Mouse (Mus musculus) left cerebral cortex, adult 18-20 months (tissue): ENCODE results near the gene Gsap. TPM values are rescaled to one million over a fixed set of nuclear protein-coding genes. Genes with fewer than 3 reads are reported as not detected.
"Not testable (repeated sequence)": the region's sequence is repeated elsewhere in the genome, so short reads cannot be mapped to it uniquely, and the experiment has no call there.

Source experiments
- DNase-seq, 2 experiments: peaks; one replicate each; pipeline ENCODE4 v3.0.0; 2021 to 2022; ENCODE audit warnings: low spot score in 2 of 2, mixed read lengths in 1 of 2
- total RNA-seq, 2 experiments: library from RNA; stranded (reverse); gene quantifications; 2 replicates each; pipeline ENCODE4 v1.2.3; 2021

Gsap gene
- total RNA-seq, 2 experiments from 2014 or later: 4.4 to 5.1 TPM

DNA sequence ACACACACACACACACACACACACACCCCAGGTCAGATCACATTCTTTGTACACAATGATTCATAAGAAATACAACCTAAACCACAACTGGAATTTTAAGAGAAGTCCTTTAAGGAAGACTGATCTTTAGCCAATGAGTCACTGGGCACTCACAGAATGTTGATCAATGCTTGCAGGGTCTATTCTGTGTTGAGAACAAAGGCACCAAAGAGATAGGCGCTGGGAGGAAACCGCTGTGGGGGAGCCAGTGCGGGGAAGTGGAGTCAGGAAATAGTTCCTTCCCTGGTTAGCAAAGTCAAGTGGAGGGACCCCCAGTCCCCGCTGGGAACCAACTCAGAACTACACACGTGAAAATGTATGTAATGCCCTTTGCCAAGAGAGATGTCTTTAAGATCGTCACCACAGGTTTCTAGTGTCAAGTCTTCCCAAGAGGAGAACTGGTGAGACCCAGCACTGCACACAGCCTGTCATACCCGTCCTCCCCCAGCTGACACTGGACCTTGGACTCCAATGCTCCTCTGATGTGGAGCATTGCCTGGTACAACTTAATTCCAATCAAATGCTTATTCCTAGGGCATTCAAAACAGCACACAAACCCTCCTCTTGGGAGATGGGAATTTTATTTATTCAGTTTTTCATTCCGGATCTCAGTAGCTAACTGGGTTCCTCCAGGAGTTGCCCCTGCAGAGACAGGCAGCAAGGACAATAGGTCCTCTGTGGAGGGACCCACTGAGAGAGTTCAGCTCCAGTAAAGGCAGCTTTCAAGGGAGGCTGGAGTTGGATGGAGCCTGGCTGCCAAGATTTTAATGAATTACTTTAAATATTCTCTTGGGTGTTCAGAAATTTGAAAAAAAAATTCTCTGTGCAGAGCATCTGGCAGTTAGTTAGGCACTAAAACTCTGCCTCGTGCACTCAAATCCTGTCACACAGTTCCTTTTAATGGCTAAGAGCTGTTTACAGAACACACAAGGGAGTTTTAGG, 10.6 kb upstream of the Gsap start:
- DNase-seq: no peak

GRCm38 (mm10) chr5:21179496-21179895, 6.6 kb upstream of the Gsap start:
- no peak for DNase-seq

DNA sequence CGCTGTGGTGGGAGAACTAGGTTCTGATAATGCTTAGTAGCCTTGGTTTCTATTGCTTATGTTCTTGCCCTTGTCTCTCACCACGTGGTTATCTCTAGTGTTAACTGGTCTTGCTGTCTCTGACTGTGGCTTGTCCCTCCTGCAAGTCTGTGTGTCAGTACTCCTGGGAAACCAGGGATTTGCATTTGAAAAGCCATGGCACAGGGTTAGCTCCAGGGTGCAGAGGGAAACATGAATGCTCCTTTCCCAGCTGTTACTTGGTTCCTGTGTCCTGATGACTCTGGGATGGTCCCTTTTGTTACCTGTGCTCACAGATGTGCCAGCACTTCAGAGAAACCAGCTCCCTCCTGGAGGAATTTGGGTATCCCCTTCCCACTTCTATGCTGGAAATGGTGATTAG, 3.0 kb upstream of the Gsap start:
- not testable (repeated sequence) for DNase-seq

DNA sequence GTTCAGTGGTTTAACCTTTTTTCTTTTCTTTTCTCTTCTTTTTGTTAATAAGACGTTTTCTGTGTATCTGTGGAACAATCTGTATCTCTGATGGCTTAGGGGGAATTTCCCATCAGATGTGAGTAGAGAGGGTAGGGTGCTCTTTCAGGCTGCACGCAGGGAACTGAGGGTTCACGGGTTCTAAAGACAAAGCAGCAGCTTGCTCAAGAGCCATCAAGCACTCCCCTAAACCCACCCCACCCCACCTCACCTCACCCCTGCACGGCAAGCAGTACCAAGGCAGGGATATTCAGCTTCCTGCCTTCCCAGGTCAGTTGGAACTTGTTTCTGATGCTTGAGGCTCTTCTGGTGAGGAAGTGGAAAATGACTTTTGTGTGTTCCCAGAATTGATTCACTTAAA, 766 bp downstream of the Gsap start:
- DNase-seq: no peak

- DNase-seq: no peak
These were observed 2.4 kb downstream of the Gsap start for GRCm38 (mm10) chr5:21188435-21188834.

DNA sequence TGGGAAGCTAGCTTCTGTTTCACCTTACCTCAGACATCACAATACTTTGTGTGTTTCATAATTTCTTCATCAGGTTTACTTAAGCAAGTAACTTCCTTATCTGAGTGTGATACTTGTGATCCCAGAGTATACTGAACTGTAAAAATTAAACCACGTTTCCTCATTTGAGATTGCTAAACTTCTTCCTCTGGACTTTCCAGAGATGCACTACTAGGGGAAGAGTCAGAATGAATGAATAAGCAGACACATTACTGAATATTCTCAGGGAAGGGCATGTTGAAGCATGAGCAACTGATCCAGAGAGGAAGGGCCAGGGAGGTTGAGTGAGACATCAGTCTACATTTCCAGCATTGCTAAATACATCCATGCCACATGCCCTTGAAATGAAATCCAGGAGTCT, 3.0 kb downstream of the Gsap start:
- DNase-seq: no peak

GRCm38 (mm10) chr5:21189460-21189859, 3.4 kb downstream of the Gsap start:
- no peak for DNase-seq

DNA sequence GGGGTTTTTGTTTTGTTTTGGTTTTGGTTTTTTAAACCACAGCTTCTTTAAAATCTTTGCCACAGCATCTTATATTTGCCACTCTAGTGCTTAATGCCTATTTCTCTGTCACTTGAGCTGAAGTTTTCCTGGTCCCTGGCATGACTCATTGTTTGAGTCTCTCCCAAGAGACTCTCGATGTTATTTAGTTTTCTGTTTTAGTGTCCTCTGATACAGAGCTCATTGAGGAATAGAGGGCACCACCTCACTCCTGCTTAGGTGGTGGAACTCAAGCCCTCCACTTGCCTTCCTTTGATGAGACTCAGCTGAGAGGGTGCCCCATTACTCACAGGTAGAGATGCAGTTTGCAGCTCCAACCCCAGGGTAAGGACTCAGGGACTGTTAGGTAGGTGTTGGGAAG, 17.4 kb downstream of the Gsap start:
- DNase-seq: no peak

DNA sequence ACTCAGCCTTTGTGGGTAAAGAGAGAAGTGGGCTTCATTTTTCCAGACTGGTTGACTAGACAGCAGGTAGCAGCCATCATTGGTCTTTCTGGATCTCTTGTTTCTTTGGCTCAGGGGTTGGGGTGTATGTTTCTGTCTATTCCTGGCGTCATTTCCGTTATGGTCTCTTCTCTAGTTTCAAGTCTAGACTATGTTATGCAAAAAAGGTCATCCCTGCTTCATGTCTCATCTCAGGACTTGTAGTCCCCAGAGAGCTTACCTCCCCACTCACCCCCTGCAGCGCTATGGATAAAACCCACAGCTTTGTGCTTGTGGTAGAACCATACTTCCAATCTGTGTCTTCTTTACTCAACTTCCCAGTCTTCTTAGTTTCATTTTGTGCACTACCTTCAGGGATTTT, 18.1 kb downstream of the Gsap start:
- DNase-seq: no peak

DNA sequence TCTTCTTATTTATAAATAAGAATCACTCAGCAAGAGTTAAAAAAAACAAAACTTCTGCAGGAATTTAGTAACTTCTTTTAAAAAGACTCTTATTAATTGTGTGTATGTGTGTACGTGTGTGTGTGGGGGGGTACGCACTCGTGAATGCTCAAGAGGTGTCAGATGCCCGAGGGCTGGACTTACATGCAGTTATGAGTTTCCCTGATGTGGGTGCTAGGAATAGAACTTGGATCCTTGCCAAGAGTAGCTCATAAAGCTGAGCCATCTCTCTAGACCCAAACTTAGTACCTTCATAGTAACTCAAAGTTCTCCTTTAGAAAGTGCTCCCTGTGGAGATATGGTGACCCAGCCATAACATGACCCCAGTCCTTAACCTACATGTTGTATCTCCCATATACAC, 20.0 kb downstream of the Gsap start:
- DNase-seq: no peak

DNA sequence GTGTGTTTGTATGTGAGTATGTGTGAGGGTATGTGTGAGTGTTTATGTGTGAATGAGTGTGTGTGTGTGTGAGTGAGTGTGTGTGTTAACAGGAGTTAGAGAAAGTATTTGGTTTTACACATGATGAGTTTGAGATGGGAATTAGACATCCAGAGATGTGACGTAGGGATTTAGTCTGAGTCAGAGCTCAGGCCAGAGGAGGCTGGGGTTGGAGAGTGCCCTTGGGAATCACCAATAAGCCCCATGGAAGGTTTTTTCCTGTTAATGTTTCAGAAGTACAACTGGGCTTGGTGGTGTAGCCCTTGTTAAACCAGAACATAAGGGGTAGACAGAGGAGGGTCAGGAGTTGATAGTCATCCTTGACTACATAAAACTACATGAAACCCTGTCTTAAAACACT, 25.4 kb downstream of the Gsap start:
- DNase-seq: no peak

DNA sequence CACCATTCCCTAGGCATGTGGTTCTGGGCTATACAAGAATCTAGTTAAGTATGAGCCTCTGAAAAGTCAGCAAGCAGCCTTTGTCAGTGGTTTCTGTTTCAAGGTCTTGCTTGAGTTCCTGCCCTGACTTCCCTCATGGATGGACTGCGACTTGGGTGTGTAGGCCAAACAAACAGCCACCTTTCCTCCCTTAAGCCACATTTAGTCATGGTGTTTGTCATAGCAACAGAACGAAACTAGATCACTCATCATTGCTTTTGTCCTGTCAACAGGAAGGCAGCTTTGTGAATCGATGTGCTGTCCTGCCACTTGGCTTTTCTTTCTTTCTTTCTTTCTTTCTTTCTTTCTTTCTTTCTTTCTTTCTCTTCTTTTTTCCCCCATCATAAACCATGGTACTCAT, 26.9 kb downstream of the Gsap start:
- DNase-seq: no peak

- DNase-seq: no peak
These were observed 27.7 kb downstream of the Gsap start for GRCm38 (mm10) chr5:21213801-21214200.

DNA sequence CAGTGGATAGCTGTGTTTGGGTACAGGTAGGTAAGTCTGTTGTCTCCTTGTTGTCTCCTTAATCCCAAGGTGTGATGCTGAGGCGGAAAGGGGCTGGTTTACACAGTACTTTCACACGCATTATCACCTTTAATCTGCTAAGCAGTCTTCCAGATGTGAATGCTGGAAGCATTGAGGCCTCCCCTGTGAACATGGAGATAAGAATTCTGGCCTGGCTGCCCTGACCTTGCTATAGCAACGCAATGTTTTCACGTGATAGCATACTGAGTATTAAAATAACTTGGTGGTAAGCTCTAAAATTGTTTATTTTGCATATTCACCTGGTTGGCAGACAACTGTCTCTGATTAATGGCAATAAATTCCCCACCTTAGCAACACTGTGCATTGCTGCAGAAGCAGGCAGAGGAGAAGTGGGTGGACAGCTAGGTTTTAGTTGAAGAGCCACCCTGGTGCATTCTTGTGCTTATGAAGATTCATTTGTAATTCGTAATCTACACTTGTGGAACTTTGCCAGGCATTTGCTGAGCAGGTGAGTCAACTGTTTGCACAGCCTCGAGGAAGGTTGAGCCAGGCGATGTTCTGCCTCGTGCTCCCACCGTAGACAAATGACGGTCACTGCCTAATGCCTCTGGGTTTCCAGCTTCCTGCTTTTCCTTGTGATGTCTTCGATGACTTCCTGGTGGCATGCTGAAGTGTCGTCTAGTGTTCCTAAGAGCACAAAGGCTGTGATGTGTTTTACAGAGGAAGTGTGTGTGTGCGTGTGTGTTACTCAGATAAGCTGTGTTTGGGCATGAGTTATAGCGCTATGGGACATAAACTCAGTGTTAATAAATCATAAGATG, 31.6 kb downstream of the Gsap start:
- no peak for DNase-seq

GRCm38 (mm10) chr5:21232876-21233275, 46.8 kb downstream of the Gsap start:
- no peak for DNase-seq

- no peak for DNase-seq
These were observed 58.5 kb downstream of the Gsap start for GRCm38 (mm10) chr5:21244575-21244974.

DNA sequence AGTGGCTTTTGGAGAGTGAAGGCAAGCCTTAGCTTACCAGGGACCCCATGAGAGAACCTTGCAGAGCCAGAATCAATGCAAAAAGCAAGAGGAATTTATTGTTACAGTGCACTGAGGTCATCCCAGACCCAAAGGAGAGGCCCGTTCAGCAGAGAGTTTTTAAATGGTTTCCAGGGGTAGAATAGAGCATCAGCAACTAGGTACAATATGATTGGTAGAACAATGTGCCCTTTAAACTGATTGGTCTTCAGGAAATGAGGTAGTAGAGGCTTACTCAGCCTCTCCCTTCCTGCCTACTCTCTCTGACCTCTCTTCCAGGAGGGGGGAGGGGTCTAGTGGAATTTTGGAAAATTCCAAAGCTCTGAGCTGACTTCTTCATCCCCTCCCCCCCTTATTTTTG, 59.2 kb downstream of the Gsap start:
- DNase-seq: no peak

- no peak for DNase-seq
These were observed 60.7 kb downstream of the Gsap start for GRCm38 (mm10) chr5:21246794-21247193.

- DNase-seq: peak; percentile 16 to 42
These were observed 61.9 kb downstream of the Gsap start for GRCm38 (mm10) chr5:21247916-21248315.

DNA sequence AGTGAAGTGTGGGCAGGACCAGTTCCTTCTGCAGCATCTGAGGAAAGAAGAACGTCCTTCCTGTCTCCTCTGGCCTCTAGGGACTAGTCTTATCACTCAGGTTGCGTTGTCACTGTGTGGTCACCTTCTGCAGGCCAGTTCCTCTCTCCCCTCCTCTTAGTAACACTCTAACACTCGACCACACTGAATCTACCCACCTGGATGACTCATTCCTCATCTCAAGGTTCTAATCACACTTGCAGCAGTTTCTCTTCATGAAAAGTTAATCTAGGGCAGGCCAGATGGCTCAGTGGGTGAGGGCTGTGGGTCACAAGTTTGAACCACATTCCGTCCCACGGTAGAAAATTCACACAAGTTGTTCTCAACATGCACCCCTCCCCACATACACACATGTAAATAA, 62.8 kb downstream of the Gsap start:
- no peak for DNase-seq

DNA sequence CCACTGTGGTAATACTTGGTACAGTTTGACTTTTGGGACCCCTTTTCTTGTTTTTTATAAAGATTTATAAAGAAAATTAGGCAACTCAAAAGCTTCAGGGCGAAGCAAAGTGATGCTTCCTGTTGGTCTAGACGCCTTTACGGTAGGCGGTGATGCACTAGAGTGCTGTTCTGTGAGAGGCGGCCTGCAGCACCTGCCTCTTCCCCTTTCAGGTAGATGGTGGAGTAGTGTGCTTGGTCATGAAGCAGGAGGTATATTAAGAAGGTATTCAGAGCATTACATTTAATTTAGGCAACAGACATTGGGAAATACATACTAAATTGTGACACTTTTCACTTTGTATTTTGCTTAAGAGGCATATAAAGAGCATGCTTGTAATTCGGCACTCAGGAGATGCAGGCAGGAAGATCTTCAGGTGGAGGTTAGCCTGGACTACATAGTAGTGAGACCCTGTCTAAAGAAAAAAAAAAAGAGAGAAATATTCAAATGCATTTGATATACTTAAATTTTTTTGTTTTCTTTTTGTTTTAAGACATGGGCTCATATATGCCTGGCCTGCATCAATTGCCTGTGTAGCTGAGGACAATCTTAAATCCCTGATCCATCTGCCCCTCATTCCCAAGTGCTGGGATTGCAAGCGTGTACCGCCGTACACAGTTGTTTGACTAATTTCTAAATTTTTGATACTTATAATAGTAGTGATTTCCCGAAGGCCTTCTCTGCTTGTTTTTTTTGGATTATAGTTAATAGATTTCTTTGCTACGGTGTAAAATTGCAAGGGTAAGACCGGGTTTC, 68.9 kb downstream of the Gsap start:
- DNase-seq: no peak
